In genomic region chr17:45680391-45680980, GRCm38 (mm10) we compare ENCODE assay signal across 8 mouse cellular contexts. TPM values are rescaled to one million over a fixed set of nuclear protein-coding genes. Genes with fewer than 3 reads are reported as not detected.
A peak's percentile ranks its signal among the peaks of the same experiment; 100 is the strongest.
DNase-seq lines count a peak whose midpoint lies in the region; ATAC-seq and TF ChIP-seq lines count a peak whose summit lies in the region.

No protein-coding gene starts in this region.

- no peaks in the 10 kb centered on the region for H3K9me3 ChIP-seq in forebrain, embryonic 16.5 days (ENCODE audit: control insufficient read depth, low read length)
- no peaks in the 10 kb centered on the region for H3K9me3 ChIP-seq in hindbrain, embryonic 13.5 days

- no peak for TF ChIP-seq POLR2A in brain, embryonic 14.5 days (IDR thresholded peaks at IDR 0.05; ENCODE audit: borderline replicate concordance, extremely low read depth, insufficient read depth, insufficient read length, poor library complexity, severe bottlenecking)

- peak overlapping the region; percentile 68 for H3K27ac ChIP-seq in forebrain, embryonic 16.5 days (ENCODE audit: low read length)
- peak overlapping the region; percentile 89 for H3K27ac ChIP-seq in hindbrain, embryonic 13.5 days

- peaks cover 13% of the 10 kb centered on the region; the same call in 1 of the 2 replicates for H3K36me3 ChIP-seq in forebrain, embryonic 16.5 days (ENCODE audit: control insufficient read depth, insufficient read depth)
- H3K36me3 ChIP-seq in hindbrain, embryonic 13.5 days = peaks cover 38% of the 10 kb centered on the region

- H3K9ac ChIP-seq in forebrain, embryonic 16.5 days (replicated peaks; ENCODE audit: low read depth, low read length) = peak overlapping the region; percentile 38; the same call in 1 of the 2 replicates
- peak overlapping the region; percentile 70 for H3K9ac ChIP-seq in hindbrain, embryonic 13.5 days

- H3K27me3 ChIP-seq in forebrain, embryonic 16.5 days (replicated peaks; ENCODE audit: control insufficient read depth, insufficient read depth, low read length) = no peaks in the 10 kb centered on the region
- H3K27me3 ChIP-seq in hindbrain, embryonic 13.5 days = no peaks in the 10 kb centered on the region

- H3K4me1 ChIP-seq in forebrain, embryonic 16.5 days (replicated peaks; ENCODE audit: control insufficient read depth, insufficient read depth, low read length) = peaks cover 19% of the 10 kb centered on the region
- peaks cover 29% of the 10 kb centered on the region for H3K4me1 ChIP-seq in hindbrain, embryonic 13.5 days (replicated peaks)

- DNase-seq in 3T3-L1 (ENCODE audit: low read depth, low spot score) = peak; percentile 56
- DNase-seq in brain, embryonic 14.5 days (ENCODE audit: low read depth) = peak; percentile 91
- peak; percentile 71 to 73 for DNase-seq in layer of hippocampus, postnatal 10 days (ENCODE audit: low spot score in 2 of 2)
- peak; percentile 54 for DNase-seq in lung, postnatal 14 days
- DNase-seq in right cerebral cortex, postnatal 36 days (ENCODE audit: low spot score in 2 of 2) = peak; percentile 61 to 77
- DNase-seq in urinary bladder, postnatal 14 days (ENCODE audit: low spot score) = no peak

- no peak for TF ChIP-seq CTCF in brain, embryonic 14.5 days (IDR thresholded peaks at IDR 0.05; ENCODE audit: borderline replicate concordance, extremely low read depth, insufficient read depth, insufficient read length)

- H3K4me2 ChIP-seq in forebrain, embryonic 16.5 days (ENCODE audit: low read length) = peak overlapping the region; percentile 42
- H3K4me2 ChIP-seq in hindbrain, embryonic 13.5 days = peak overlapping the region; percentile 49

- 44% methylated on average over 8 of the region's 8 CpGs for WGBS in forebrain, embryonic 16.5 days
- WGBS in hindbrain, embryonic 13.5 days = 50% methylated on average over 8 of the region's 8 CpGs

- ATAC-seq in forebrain, embryonic 16.5 days = peak; percentile 89
- peak; percentile 73 for ATAC-seq in hindbrain, embryonic 13.5 days (ENCODE audit: low FRiP score)

- no peak overlapping the region; the same call in 1 of the 2 replicates for H3K4me3 ChIP-seq in forebrain, embryonic 16.5 days (replicated peaks; ENCODE audit: low read length)
- peak overlapping the region; percentile 26 for H3K4me3 ChIP-seq in hindbrain, embryonic 13.5 days

RNA-seq across cellular contexts. Expression of gene Mrpl14, which starts 5.6 kb away (rescaled TPM):
- 74.8 and 101 TPM in 2 replicates for polyA plus RNA-seq in brain, embryonic 14.5 days (2012; rRNA removed)
- 93.4 and 112 TPM in 2 replicates for polyA plus RNA-seq in forebrain, embryonic 16.5 days (2015; fragmentation: Nextera tagmentation; extraction: Ambion mirVana)
- 121 and 122 TPM in 2 replicates for polyA plus RNA-seq in hindbrain, embryonic 13.5 days (2015; fragmentation: Nextera tagmentation; extraction: Ambion mirVana)
- 10 to 100 TPM; 37.3 to 42.5 TPM for total RNA-seq in layer of hippocampus, postnatal 10 days (2021)

RNA-seq across cellular contexts. Expression of gene Tmem63b, which starts 6.2 kb away (rescaled TPM):
- polyA plus RNA-seq in brain, embryonic 14.5 days (2012; rRNA removed) = 306 and 323 TPM in 2 replicates
- 126 and 140 TPM in 2 replicates for polyA plus RNA-seq in forebrain, embryonic 16.5 days (2015; fragmentation: Nextera tagmentation; extraction: Ambion mirVana)
- polyA plus RNA-seq in hindbrain, embryonic 13.5 days (2015; fragmentation: Nextera tagmentation; extraction: Ambion mirVana) = 123 and 139 TPM in 2 replicates
- total RNA-seq in layer of hippocampus, postnatal 10 days (2021) = 100 to 1,000 TPM; 223 to 234 TPM

RNA-seq across cellular contexts. Expression of gene Capn11, which starts 21.4 kb away (rescaled TPM):
- 0.13 and 0.62 TPM in 2 replicates for polyA plus RNA-seq in brain, embryonic 14.5 days (2012; rRNA removed)
- polyA plus RNA-seq in forebrain, embryonic 16.5 days (2015; fragmentation: Nextera tagmentation; extraction: Ambion mirVana) = 0.85 and 1.5 TPM in 2 replicates
- polyA plus RNA-seq in hindbrain, embryonic 13.5 days (2015; fragmentation: Nextera tagmentation; extraction: Ambion mirVana) = 0.65 and 0.95 TPM in 2 replicates
- total RNA-seq in layer of hippocampus, postnatal 10 days (2021) = 1 to 10 TPM; 1.1 to 1.3 TPM

RNA-seq across cellular contexts. Expression of gene 1600014C23Rik, which starts 53.2 kb away (rescaled TPM):
- polyA plus RNA-seq in brain, embryonic 14.5 days (2012; rRNA removed) = 0.21 TPM in 1 of 2 replicates, not detected in the other
- polyA plus RNA-seq in forebrain, embryonic 16.5 days (2015; fragmentation: Nextera tagmentation; extraction: Ambion mirVana) = 0.46 TPM in 1 of 2 replicates, not detected in the other
- polyA plus RNA-seq in hindbrain, embryonic 13.5 days (2015; fragmentation: Nextera tagmentation; extraction: Ambion mirVana) = not detected in 2 replicates
- not detected for total RNA-seq in layer of hippocampus, postnatal 10 days (2021)
